Mouse (Mus musculus) spleen, adult 2 months (tissue): Measurements from ENCODE around the gene Gif. TPM values are rescaled to one million over a fixed set of nuclear protein-coding genes. Genes with fewer than 3 reads are reported as not detected.

ENCODE experiments used
- DNase-seq, 2 experiments: peaks; one replicate each; pipeline versions ENCODE4 v3.0.0 to v3.0.0-alpha.2; 2012 to 2021; ENCODE audit warnings: low spot score in 2 of 2, low read depth in 1 of 2
- H3K27ac ChIP-seq: fragments of 200-500 bp; 2 replicates; pipeline ENCODE4 v1.5.1; 2012; ENCODE audit warnings: low read length, inconsistent platforms; ENCODE audit not compliant: insufficient read depth
- H3K27me3 ChIP-seq: fragments of 200-500 bp; 2 replicates; pipeline ENCODE4 v1.6.1; 2012; ENCODE audit warnings: mild to moderate bottlenecking, moderate library complexity, low read length, inconsistent platforms; ENCODE audit not compliant: control insufficient read depth, insufficient read depth
- H3K36me3 ChIP-seq: fragments of 200-500 bp; 2 replicates; pipeline ENCODE4 v1.6.1; 2012; ENCODE audit warnings: mild to moderate bottlenecking, low read length, inconsistent platforms; ENCODE audit not compliant: control insufficient read depth, insufficient read depth
- H3K4me1 ChIP-seq: fragments of 200-500 bp; 2 replicates; pipeline ENCODE4 v1.6.1; 2011; ENCODE audit warnings: inconsistent platforms; ENCODE audit not compliant: control insufficient read depth, insufficient read depth, insufficient read length
- H3K4me3 ChIP-seq: fragments of 200-500 bp; 2 replicates; pipeline ENCODE4 v1.5.1; 2011; ENCODE audit warnings: mild to moderate bottlenecking, inconsistent platforms; ENCODE audit not compliant: insufficient read depth, insufficient read length; ENCODE audit errors: extremely low read depth
- CTCF ChIP-seq: fragments of 200-500 bp; IDR thresholded peaks from 2 replicates; pipeline ENCODE4 v1.5.1; 2011; ENCODE audit warnings: mild to moderate bottlenecking, inconsistent platforms; ENCODE audit not compliant: insufficient read depth, insufficient read length, insufficient replicate concordance; ENCODE audit errors: extremely low read depth
- POLR2A ChIP-seq: fragments of 200-500 bp; IDR thresholded peaks from 2 replicates; pipeline ENCODE4 v1.6.1; 2011; ENCODE audit warnings: low read depth, low read length, inconsistent platforms
- WGBS: fragments of 180-500 bp; shearing (Covaris S2); methylation state at CpG from one replicate; pipeline ENCODE4 v1.1.7; 2018; 5-methylcytosine and 5-hydroxymethylcytosine counted together
- polyA plus RNA-seq: library from polyadenylated mRNA; depleted of rRNA; stranded (reverse); fragments of >200 nt; gene quantifications from 2 replicates; pipeline ENCODE4 v1.2.3, GENCODE M21; 2012; rRNA removed

Gene Gif
- polyA plus RNA-seq, 1 experiment, result not detected

GRCm38 (mm10) chr19:11808452-11808851 is 61.1 kb downstream of the Gif start:
- Histone ChIP-seq H3K27ac (no peak overlapping the region), H3K36me3 (no peaks in the 10 kb centered on the region), H3K4me1 (no peaks in the 10 kb centered on the region; the same call in 1 of the 2 replicates), H3K27me3 (no peaks in the 10 kb centered on the region), H3K4me3 (no peak overlapping the region)
- TF ChIP-seq POLR2A, result no peak
- no peak for TF ChIP-seq CTCF
- no peak for DNase-seq
- WGBS, result 51% methylated on average over 2 of the region's 2 CpGs

GRCm38 (mm10) chr19:11810003-11810758 is 62.8 kb downstream of the Gif start:
- Histone ChIP-seq H3K36me3 (no peaks in the 10 kb centered on the region), H3K4me3 (no peak overlapping the region), H3K27ac (no peak overlapping the region), H3K4me1 (no peaks in the 10 kb centered on the region; the same call in 1 of the 2 replicates), H3K27me3 (no peaks in the 10 kb centered on the region)
- no peak for DNase-seq
- 42% methylated on average over 5 of the region's 5 CpGs for WGBS
- TF ChIP-seq CTCF, result no peak
- no peak for TF ChIP-seq POLR2A

GRCm38 (mm10) chr19:11810856-11811255 is 63.5 kb downstream of the Gif start:
- H3K4me3 ChIP-seq, result no peak overlapping the region
- DNase-seq, result no peak
- no peaks in the 10 kb centered on the region for H3K27me3 ChIP-seq
- H3K27ac ChIP-seq, result no peak overlapping the region
- H3K36me3 ChIP-seq, result no peaks in the 10 kb centered on the region
- WGBS, result 82% methylated on average over 1 of the region's 1 CpGs
- H3K4me1 ChIP-seq, result no peaks in the 10 kb centered on the region; the same call in 1 of the 2 replicates
- TF ChIP-seq POLR2A (no peak), CTCF (no peak)

DNA sequence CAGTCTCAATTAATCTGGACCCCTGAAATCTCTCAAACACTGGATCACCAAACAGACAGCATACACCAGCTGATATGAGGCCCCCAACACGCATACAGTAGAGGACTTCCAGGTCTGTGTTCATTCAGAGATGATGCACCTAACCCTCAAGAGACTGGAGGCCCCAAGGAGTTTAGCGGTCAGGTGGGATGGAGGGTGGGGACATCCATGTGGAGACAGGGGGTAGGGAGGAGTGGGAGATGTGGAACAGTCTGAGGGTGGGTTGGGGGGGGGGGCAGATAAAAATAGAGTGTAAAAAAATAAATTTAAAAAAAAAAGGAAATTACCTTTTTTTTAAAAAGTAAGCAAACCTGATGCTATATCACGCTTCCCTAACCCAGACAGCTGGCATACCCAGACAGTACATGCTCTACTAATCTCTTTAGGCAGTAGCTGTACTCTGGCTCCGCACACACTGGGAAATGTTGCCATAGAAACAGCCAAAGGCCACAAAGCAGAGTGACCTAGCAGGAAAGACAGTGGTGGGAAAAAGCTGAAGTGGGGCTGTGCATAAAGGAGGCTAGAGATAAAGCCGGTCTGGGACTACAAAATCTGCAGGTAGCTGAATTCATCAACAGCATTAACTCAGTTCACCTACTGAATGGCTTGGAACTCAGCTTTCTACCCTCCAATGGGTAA is 64.5 kb downstream of the Gif start:
- WGBS, result 38% methylated on average over 5 of the region's 5 CpGs
- Histone ChIP-seq H3K36me3 (no peaks in the 10 kb centered on the region), H3K27me3 (no peaks in the 10 kb centered on the region), H3K27ac (no peak overlapping the region), H3K4me1 (no peaks in the 10 kb centered on the region; the same call in 1 of the 2 replicates), H3K4me3 (no peak overlapping the region)
- no peak for DNase-seq
- TF ChIP-seq POLR2A (no peak), CTCF (no peak)

Other genes with a start within 250 kb of the Gif start
- 27.9 and 34.8 TPM in 2 replicates for gene Ms4a6b, start 231.0 kb upstream of the Gif start, polyA plus RNA-seq
- 8.6 and 10.2 TPM in 2 replicates for gene Ms4a4d, start 210.8 kb upstream of the Gif start, polyA plus RNA-seq
- 2.1 and 3.9 TPM in 2 replicates for gene Ms4a6d, start 142.7 kb upstream of the Gif start, polyA plus RNA-seq
- 0.12 and 0.14 TPM in 2 replicates for gene Ms4a2, start 123.8 kb upstream of the Gif start, polyA plus RNA-seq
- gene Ms4a3, start 106.7 kb upstream of the Gif start, polyA plus RNA-seq, result 1.2 and 1.7 TPM in 2 replicates
- not detected in 2 replicates for gene Oosp2, start 87.0 kb upstream of the Gif start, polyA plus RNA-seq
- gene Oosp1, start 56.4 kb upstream of the Gif start, polyA plus RNA-seq, result 2.2 and 2.5 TPM in 2 replicates
- gene Oosp3, start 50.5 kb upstream of the Gif start, polyA plus RNA-seq, result not detected in 2 replicates
- gene Mrpl16, start 22.8 kb downstream of the Gif start, polyA plus RNA-seq, result 4.1 and 5.4 TPM in 2 replicates
- gene Stx3, start 71.8 kb downstream of the Gif start, polyA plus RNA-seq, result 1.9 and 2.0 TPM in 2 replicates
- not detected in 2 replicates for gene Olfr1417, start 91.7 kb downstream of the Gif start, polyA plus RNA-seq
- not detected in 2 replicates for gene Olfr1418, start 113.5 kb downstream of the Gif start, polyA plus RNA-seq
- not detected in 2 replicates for gene Olfr1419, start 127.6 kb downstream of the Gif start, polyA plus RNA-seq
- not detected in 2 replicates for gene Olfr1420, start 139.0 kb downstream of the Gif start, polyA plus RNA-seq
- gene Patl1, start 164.8 kb downstream of the Gif start, polyA plus RNA-seq, result 12.6 and 13.7 TPM in 2 replicates
- 9.5 and 9.6 TPM in 2 replicates for gene Osbp, start 218.4 kb downstream of the Gif start, polyA plus RNA-seq